Mouse (Mus musculus): Measurements from ENCODE around the gene Snx32. TPM values are rescaled to one million over a fixed set of nuclear protein-coding genes. Genes with fewer than 3 reads are reported as not detected.

Snx32 gene
- polyA plus RNA-seq, 1 experiment, result 164 TPM

- peak in 1 of 2 experiments; percentile 69 for DNase-seq (ENCODE audit: extremely low spot score in 1 of 2, low spot score in 1 of 2)
Observed at GRCm38 (mm10) chr19:5459019-5459418, 51.3 kb downstream of the Snx32 start.

GRCm38 (mm10) chr19:5457746-5458442 is 52.4 kb downstream of the Snx32 start, which contains the start of gene Ccdc85b:
Gene Ccdc85b, minus strand, starts transcription at chr19:5457894.
- no peak for DNase-seq (ENCODE audit: extremely low spot score in 1 of 2, low spot score in 1 of 2)

- DNase-seq (ENCODE audit: extremely low spot score in 1 of 2, low spot score in 1 of 2), result peak; percentile 93 to 97
Observed at GRCm38 (mm10) chr19:5456922-5457745, 53.2 kb downstream of the Snx32 start.

GRCm38 (mm10) chr19:5456241-5456921 is 54.0 kb downstream of the Snx32 start:
- no peak for DNase-seq (ENCODE audit: extremely low spot score in 1 of 2, low spot score in 1 of 2)

GRCm38 (mm10) chr19:5455568-5455967 is 54.8 kb downstream of the Snx32 start:
- no peak for DNase-seq (ENCODE audit: extremely low spot score in 1 of 2, low spot score in 1 of 2)

- no peak for DNase-seq (ENCODE audit: extremely low spot score in 1 of 2, low spot score in 1 of 2)
Observed at GRCm38 (mm10) chr19:5455037-5455436, 55.3 kb downstream of the Snx32 start.

GRCm38 (mm10) chr19:5451766-5452165 is 58.6 kb downstream of the Snx32 start:
- no peak for DNase-seq (ENCODE audit: extremely low spot score in 1 of 2, low spot score in 1 of 2)

GRCm38 (mm10) chr19:5449673-5450072 is 60.7 kb downstream of the Snx32 start:
- DNase-seq (ENCODE audit: extremely low spot score in 1 of 2, low spot score in 1 of 2), result no peak

GRCm38 (mm10) chr19:5448354-5449150 is 61.8 kb downstream of the Snx32 start:
- no peak for DNase-seq (ENCODE audit: extremely low spot score in 1 of 2, low spot score in 1 of 2)

- DNase-seq (ENCODE audit: extremely low spot score in 1 of 2, low spot score in 1 of 2), result peak in 1 of 2 experiments; percentile 78
Observed at GRCm38 (mm10) chr19:5447515-5448353, 62.6 kb downstream of the Snx32 start, which contains the start of gene Fosl1. Gene Fosl1, plus strand, starts transcription at chr19:5447547.

GRCm38 (mm10) chr19:5445747-5446146 is 64.6 kb downstream of the Snx32 start:
- DNase-seq (ENCODE audit: extremely low spot score in 1 of 2, low spot score in 1 of 2), result no peak

GRCm38 (mm10) chr19:5444954-5445353 is 65.4 kb downstream of the Snx32 start:
- no peak for DNase-seq (ENCODE audit: extremely low spot score in 1 of 2, low spot score in 1 of 2)

- DNase-seq (ENCODE audit: extremely low spot score in 1 of 2, low spot score in 1 of 2), result no peak
Observed at GRCm38 (mm10) chr19:5444371-5444908, 65.9 kb downstream of the Snx32 start.

Other genes starting within 250 kb of the Snx32 start
- gene Pacs1, start 237.4 kb downstream of the Snx32 start, polyA plus RNA-seq (2012; rRNA removed), result 43.3 and 47.3 TPM in 2 replicates
- gene Sf3b2, start 215.1 kb downstream of the Snx32 start, polyA plus RNA-seq (2012; rRNA removed), result 168 and 172 TPM in 2 replicates
- 61.5 and 70.3 TPM in 2 replicates for gene Gal3st3, start 212.2 kb downstream of the Snx32 start, polyA plus RNA-seq (2012; rRNA removed)
- gene Catsper1, start 174.8 kb downstream of the Snx32 start, polyA plus RNA-seq (2012; rRNA removed), result not detected in 2 replicates
- 9.6 and 10.2 TPM in 2 replicates for gene Cst6, start 161.0 kb downstream of the Snx32 start, polyA plus RNA-seq (2012; rRNA removed)
- gene Eif1ad, start 143.8 kb downstream of the Snx32 start, polyA plus RNA-seq (2012; rRNA removed), result 25.4 and 27.0 TPM in 2 replicates
- 95.2 and 99.8 TPM in 2 replicates for gene Banf1, start 143.4 kb downstream of the Snx32 start, polyA plus RNA-seq (2012; rRNA removed)
- 70.5 and 85.4 TPM in 2 replicates for gene Sart1, start 121.8 kb downstream of the Snx32 start, polyA plus RNA-seq (2012; rRNA removed)
- gene Tsga10ip, start 108.0 kb downstream of the Snx32 start, polyA plus RNA-seq (2012; rRNA removed), result not detected in 2 replicates
- 305 and 342 TPM in 2 replicates for gene Drap1, start 85.6 kb downstream of the Snx32 start, polyA plus RNA-seq (2012; rRNA removed)
- 94.3 and 95.0 TPM in 2 replicates for gene AI837181, start 85.4 kb downstream of the Snx32 start, polyA plus RNA-seq (2012; rRNA removed)
- gene Fosl1, start 63.0 kb downstream of the Snx32 start, polyA plus RNA-seq (2012; rRNA removed), result 0.06 and 0.19 TPM in 2 replicates
- gene Ccdc85b, start 52.6 kb downstream of the Snx32 start, polyA plus RNA-seq (2012; rRNA removed), result 22.4 and 24.7 TPM in 2 replicates
- gene Fibp, start 49.9 kb downstream of the Snx32 start, polyA plus RNA-seq (2012; rRNA removed), result 130 and 142 TPM in 2 replicates
- gene Ctsw, start 42.0 kb downstream of the Snx32 start, polyA plus RNA-seq (2012; rRNA removed), result 0.38 and 0.40 TPM in 2 replicates
- 36.5 and 37.4 TPM in 2 replicates for gene Efemp2, start 36.6 kb downstream of the Snx32 start, polyA plus RNA-seq (2012; rRNA removed)
- 42.4 TPM in 2 replicates for gene Mus81, start 22.1 kb downstream of the Snx32 start, polyA plus RNA-seq (2012; rRNA removed)
- gene Cfl1, start 20.1 kb downstream of the Snx32 start, polyA plus RNA-seq (2012; rRNA removed), result 1,335 and 1,444 TPM in 2 replicates
- 5.4 and 5.9 TPM in 2 replicates for gene 1700020D05Rik, start 6.8 kb downstream of the Snx32 start, polyA plus RNA-seq (2012; rRNA removed)
- 0.04 TPM in 2 replicates for gene Ovol1, start 50.1 kb upstream of the Snx32 start, polyA plus RNA-seq (2012; rRNA removed)
- gene Ap5b1, start 57.5 kb upstream of the Snx32 start, polyA plus RNA-seq (2012; rRNA removed), result 2.5 and 2.8 TPM in 2 replicates
- 50.2 and 56.5 TPM in 2 replicates for gene Rnaseh2c, start 91.3 kb upstream of the Snx32 start, polyA plus RNA-seq (2012; rRNA removed)
- gene Kat5, start 99.7 kb upstream of the Snx32 start, polyA plus RNA-seq (2012; rRNA removed), result 109 and 111 TPM in 2 replicates
- 32.6 and 33.4 TPM in 2 replicates for gene Rela, start 126.9 kb upstream of the Snx32 start, polyA plus RNA-seq (2012; rRNA removed)
- 18.0 and 24.0 TPM in 2 replicates for gene Sipa1, start 153.2 kb upstream of the Snx32 start, polyA plus RNA-seq (2012; rRNA removed)
- 18.9 and 20.4 TPM in 2 replicates for gene Map3k11, start 178.2 kb upstream of the Snx32 start, polyA plus RNA-seq (2012; rRNA removed)
- 68.4 and 72.5 TPM in 2 replicates for gene Pcnx3, start 178.4 kb upstream of the Snx32 start, polyA plus RNA-seq (2012; rRNA removed)
- gene Kcnk7, start 193.8 kb upstream of the Snx32 start, polyA plus RNA-seq (2012; rRNA removed), result 0.22 and 0.27 TPM in 2 replicates
- gene Ehbp1l1, start 215.8 kb upstream of the Snx32 start, polyA plus RNA-seq (2012; rRNA removed), result 16.8 and 18.8 TPM in 2 replicates
- gene Fam89b, start 219.1 kb upstream of the Snx32 start, polyA plus RNA-seq (2012; rRNA removed), result 56.1 and 65.8 TPM in 2 replicates
- gene Ltbp3, start 230.4 kb upstream of the Snx32 start, polyA plus RNA-seq (2012; rRNA removed), result 81.5 and 87.8 TPM in 2 replicates

Data from frontal cortex, adult 2 months (tissue).